Mouse (Mus musculus) ES-Bruce4 (cell line): ENCODE data around the gene Mtg2. TPM values are rescaled to one million over a fixed set of nuclear protein-coding genes. Genes with fewer than 3 reads are reported as not detected.

Experiments used
- H3K27ac ChIP-seq: 2 replicates; pipeline ENCODE4 v1.5.1; 2012; ENCODE audit warnings: low read length, inconsistent platforms; ENCODE audit not compliant: insufficient read depth
- H3K27me3 ChIP-seq: 2 replicates; pipeline ENCODE4 v1.6.1; 2012; ENCODE audit warnings: mild to moderate bottlenecking, low read length, inconsistent platforms; ENCODE audit not compliant: control insufficient read depth, poor library complexity, insufficient read depth, severe bottlenecking
- H3K36me3 ChIP-seq: 2 replicates; pipeline ENCODE4 v1.6.1; 2012; ENCODE audit warnings: inconsistent platforms, mild to moderate bottlenecking, low read length, moderate library complexity; ENCODE audit not compliant: control insufficient read depth, poor library complexity, insufficient read depth, severe bottlenecking
- H3K4me1 ChIP-seq: one replicate; pipeline ENCODE4 v1.8.1; 2011; ENCODE audit warnings: low read length; ENCODE audit not compliant: control insufficient read depth, insufficient read depth
- H3K4me3 ChIP-seq: 2 replicates; pipeline ENCODE4 v1.5.1; 2011; ENCODE audit warnings: low read depth, mild to moderate bottlenecking, low read length
- H3K9ac ChIP-seq: 2 replicates; pipeline ENCODE4 v1.6.1; 2012; ENCODE audit warnings: low read depth, mild to moderate bottlenecking, inconsistent platforms; ENCODE audit not compliant: poor library complexity, severe bottlenecking
- H3K9me3 ChIP-seq: replicated peaks from 2 replicates; pipeline ENCODE4 v1.6.1; 2012; ENCODE audit warnings: mild to moderate bottlenecking, low read length, inconsistent platforms; ENCODE audit not compliant: control insufficient read depth, poor library complexity, insufficient read depth, severe bottlenecking
- CTCF ChIP-seq: IDR thresholded peaks from one replicate; pipeline ENCODE4 v1.8.1; 2011; ENCODE audit warnings: low read depth, low read length
- EP300 ChIP-seq: IDR thresholded peaks from 2 replicates; pipeline ENCODE4 v1.6.1; 2011; ENCODE audit warnings: low read depth, low read length; ENCODE audit not compliant: insufficient read depth
- POLR2A ChIP-seq: IDR thresholded peaks from one replicate; pipeline ENCODE4 v1.8.1; 2011; ENCODE audit warnings: low read length; ENCODE audit not compliant: insufficient read depth
- polyA plus RNA-seq: library from polyadenylated mRNA; stranded (reverse); fragments of >200 nt; gene quantifications from 2 replicates; pipeline ENCODE4 v1.2.4, GENCODE M21; 2011; ENCODE audit warnings: low read depth; ENCODE audit not compliant: missing spikeins, insufficient read depth, insufficient read length

The Mtg2 gene
- polyA plus RNA-seq, 1 experiment = 14.7 TPM

DNA sequence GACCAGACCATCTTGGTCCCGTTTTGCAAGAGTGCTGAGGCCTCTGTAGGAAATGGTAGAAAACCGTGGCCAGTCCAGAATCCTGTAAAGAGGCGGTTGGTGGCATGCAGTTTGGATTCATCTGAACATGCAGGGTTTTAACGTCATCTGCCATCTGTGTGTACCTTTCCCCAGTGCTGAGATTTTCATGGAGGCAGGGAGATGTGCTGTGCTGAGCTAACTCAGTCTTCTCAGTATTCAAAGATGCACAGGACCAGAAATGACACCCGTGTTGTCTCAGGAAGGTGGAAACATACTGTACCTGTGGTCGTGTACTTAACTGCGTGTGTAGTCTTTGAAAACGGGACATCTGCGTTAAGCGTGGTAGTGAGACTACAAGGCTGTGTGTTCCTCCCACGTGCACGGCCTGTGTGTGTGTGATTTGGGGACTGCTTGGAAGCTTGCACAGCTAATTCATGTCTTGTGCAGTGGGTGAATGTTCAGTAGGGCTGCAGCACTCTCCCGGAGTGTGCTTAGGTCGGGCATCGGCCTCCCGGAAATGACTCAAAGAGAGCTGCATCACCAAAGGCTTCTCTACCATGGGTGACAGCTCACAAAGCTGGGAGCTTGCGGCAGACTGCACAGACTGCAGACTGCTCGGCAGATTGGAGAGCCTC, 22.3 kb upstream of the Mtg2 start:
- Histone ChIP-seq H3K4me1 (no peaks in the 10 kb centered on the region), H3K27ac (no peak overlapping the region), H3K36me3 (no peaks in the 10 kb centered on the region), H3K4me3 (no peak overlapping the region), H3K27me3 (no peaks in the 10 kb centered on the region), H3K9ac (no peak overlapping the region), H3K9me3 (no peaks in the 10 kb centered on the region)
- no peak for TF ChIP-seq EP300
- no peak for TF ChIP-seq CTCF
- no peak for TF ChIP-seq POLR2A

GRCm38 (mm10) chr2:180050986-180051385, 19.4 kb upstream of the Mtg2 start:
- no peak overlapping the region for H3K4me3 ChIP-seq
- no peak overlapping the region for H3K27ac ChIP-seq
- no peaks in the 10 kb centered on the region for H3K27me3 ChIP-seq
- H3K9ac ChIP-seq = no peak overlapping the region
- TF ChIP-seq POLR2A (no peak), CTCF (peak; percentile 92), EP300 (no peak)
- H3K36me3 ChIP-seq = no peaks in the 10 kb centered on the region
- H3K9me3 ChIP-seq = no peaks in the 10 kb centered on the region
- no peaks in the 10 kb centered on the region for H3K4me1 ChIP-seq

- no peaks in the 10 kb centered on the region for H3K36me3 ChIP-seq
These were observed 18.2 kb upstream of the Mtg2 start for GRCm38 (mm10) chr2:180051986-180052733.

DNA sequence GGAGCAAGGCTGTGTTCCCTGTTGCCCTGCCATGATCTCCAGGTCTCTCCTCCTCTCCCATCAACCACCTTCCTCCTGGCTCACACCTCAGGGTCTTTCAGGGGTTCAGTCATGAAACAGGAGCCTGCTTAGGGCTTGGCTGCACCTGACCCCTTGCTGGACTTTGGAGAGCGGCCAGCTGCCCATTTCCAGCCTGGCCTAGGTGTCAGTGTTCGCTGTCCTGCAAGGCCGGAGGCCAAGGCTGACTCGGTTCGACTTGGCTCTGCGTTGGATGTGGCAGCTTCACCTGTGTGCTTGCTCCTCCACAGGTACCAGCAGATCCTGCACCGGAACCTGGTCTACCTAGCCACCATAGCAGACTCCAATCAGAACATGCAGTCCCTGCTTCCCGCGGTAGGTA, 17.4 kb upstream of the Mtg2 start:
- H3K9me3 ChIP-seq = no peaks in the 10 kb centered on the region
- no peak overlapping the region for H3K9ac ChIP-seq
- TF ChIP-seq CTCF (no peak), EP300 (no peak), POLR2A (no peak)
- H3K36me3 ChIP-seq = no peaks in the 10 kb centered on the region
- no peaks in the 10 kb centered on the region for H3K4me1 ChIP-seq
- no peaks in the 10 kb centered on the region for H3K27me3 ChIP-seq
- H3K4me3 ChIP-seq = no peak overlapping the region
- H3K27ac ChIP-seq = no peak overlapping the region

More at GRCm38 (mm10) chr2:180051986-180052733, 18.2 kb upstream of the Mtg2 start:
- Histone ChIP-seq H3K27me3 (no peaks in the 10 kb centered on the region), H3K4me1 (no peaks in the 10 kb centered on the region), H3K9ac (no peak overlapping the region), H3K4me3 (no peak overlapping the region), H3K27ac (no peak overlapping the region), H3K9me3 (no peaks in the 10 kb centered on the region)
- TF ChIP-seq POLR2A = no peak
- TF ChIP-seq CTCF = peak; percentile 51
- no peak for TF ChIP-seq EP300

- no peaks in the 10 kb centered on the region for H3K4me1 ChIP-seq
- H3K9me3 ChIP-seq = no peaks in the 10 kb centered on the region
- H3K27me3 ChIP-seq = no peaks in the 10 kb centered on the region
- TF ChIP-seq POLR2A (no peak), EP300 (no peak), CTCF (no peak)
- no peak overlapping the region for H3K4me3 ChIP-seq
- no peak overlapping the region for H3K9ac ChIP-seq
- H3K27ac ChIP-seq = no peak overlapping the region
- peaks cover 7% of the 10 kb centered on the region; the same call in 1 of the 2 replicates for H3K36me3 ChIP-seq
These were observed 6.9 kb upstream of the Mtg2 start for GRCm38 (mm10) chr2:180063338-180064131.
